Mouse (Mus musculus): Measurements from ENCODE around the gene Gng4. TPM values are rescaled to one million over a fixed set of nuclear protein-coding genes. Genes with fewer than 3 reads are reported as not detected.

The Gng4 gene
- polyA plus RNA-seq, 1 experiment from 2014 or later, result 1.7 TPM

- Histone ChIP-seq H3K9me3 (ENCODE audit: control insufficient read depth, low read length) (no peaks in the 10 kb centered on the region), H3K9ac (ENCODE audit: low read length) (no peak overlapping the region)
- WGBS, result 90% methylated on average over 6 of the region's 6 CpGs
These were observed 42.7 kb downstream of the Gng4 start for GRCm38 (mm10) chr13:13826533-13826932.

DNA sequence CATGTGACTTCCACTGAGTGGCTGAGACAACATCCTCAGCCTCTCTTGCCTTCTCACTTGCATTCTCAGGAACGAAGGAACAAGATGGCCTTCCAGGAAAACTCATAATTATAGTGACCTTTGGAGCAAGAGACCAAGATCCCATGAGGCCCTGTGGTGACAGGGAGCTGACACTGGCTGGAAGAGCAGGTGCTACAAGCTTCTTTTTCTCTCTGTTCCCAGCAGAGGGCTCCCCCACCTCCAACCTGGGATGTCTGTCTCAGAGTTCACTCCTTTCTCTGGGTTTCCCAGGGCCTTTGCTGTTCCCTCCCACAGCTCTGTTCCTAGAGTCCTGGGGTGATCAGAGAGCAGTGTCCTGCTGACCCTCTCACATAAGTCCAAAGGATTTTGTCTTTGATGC, 44.3 kb downstream of the Gng4 start:
- WGBS, result 46% methylated on average over 1 of the region's 1 CpGs
- ATAC-seq (replicated peaks; ENCODE audit: low FRiP score) (no peak), DNase-seq (ENCODE audit: low spot score) (no peak)
- Histone ChIP-seq H3K4me1 (replicated peaks; ENCODE audit: control insufficient read depth, insufficient read depth, low read length) (no peaks in the 10 kb centered on the region), H3K4me3 (ENCODE audit: low read depth, low read length) (no peak overlapping the region), H3K9ac (ENCODE audit: low read length) (no peak overlapping the region), H3K27ac (ENCODE audit: low read depth, low read length) (no peak overlapping the region), H3K9me3 (ENCODE audit: control insufficient read depth, low read length) (no peaks in the 10 kb centered on the region), H3K27me3 (ENCODE audit: control insufficient read depth, insufficient read depth, low read length) (no peaks in the 10 kb centered on the region), H3K36me3 (ENCODE audit: control insufficient read depth, insufficient read depth, low read length) (no peaks in the 10 kb centered on the region), H3K4me2 (ENCODE audit: low read depth, low read length, severe bottlenecking) (no peak overlapping the region)

More at GRCm38 (mm10) chr13:13826533-13826932, 42.7 kb downstream of the Gng4 start:
- DNase-seq (ENCODE audit: low spot score), result no peak
- no peaks in the 10 kb centered on the region for H3K4me1 ChIP-seq (replicated peaks; ENCODE audit: control insufficient read depth, insufficient read depth, low read length)
- no peak overlapping the region for H3K27ac ChIP-seq (ENCODE audit: low read depth, low read length)
- ATAC-seq (replicated peaks; ENCODE audit: low FRiP score), result no peak
- no peak overlapping the region for H3K4me2 ChIP-seq (ENCODE audit: low read depth, low read length, severe bottlenecking)
- H3K4me3 ChIP-seq (ENCODE audit: low read depth, low read length), result no peak overlapping the region
- H3K36me3 ChIP-seq (ENCODE audit: control insufficient read depth, insufficient read depth, low read length), result no peaks in the 10 kb centered on the region
- no peaks in the 10 kb centered on the region for H3K27me3 ChIP-seq (ENCODE audit: control insufficient read depth, insufficient read depth, low read length)

DNA sequence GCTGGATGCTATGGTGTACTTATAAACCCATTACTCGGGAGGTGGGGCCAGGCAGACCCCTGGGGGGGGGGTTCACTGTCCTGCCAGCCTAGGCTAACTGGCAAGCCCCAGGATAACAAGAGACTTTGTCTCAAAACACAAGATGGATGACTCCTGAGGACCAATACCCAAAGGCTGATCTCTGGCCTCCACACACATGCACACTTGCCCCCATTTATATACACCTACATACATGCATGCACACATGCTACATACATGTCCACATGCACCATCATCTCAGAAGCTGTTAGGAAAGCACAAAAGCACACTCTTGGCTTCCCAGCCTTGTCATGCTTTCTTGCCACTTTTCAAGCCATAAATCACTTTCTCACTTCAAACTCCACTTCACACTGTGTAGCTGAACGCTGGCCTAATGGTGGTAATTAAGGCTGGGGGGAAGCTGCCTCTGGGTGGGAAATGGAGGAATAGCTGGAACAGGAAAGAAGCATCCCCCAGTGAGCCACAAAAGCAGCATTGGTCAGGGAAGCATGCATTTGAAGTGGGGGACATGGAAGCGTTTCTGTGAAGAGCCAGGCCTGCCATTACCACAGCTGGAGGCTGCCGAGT, 46.7 kb downstream of the Gng4 start:
- 64% methylated on average over 4 of the region's 4 CpGs for WGBS
- no peak for ATAC-seq (replicated peaks; ENCODE audit: low FRiP score)
- Histone ChIP-seq H3K36me3 (ENCODE audit: control insufficient read depth, insufficient read depth, low read length) (no peaks in the 10 kb centered on the region), H3K9ac (ENCODE audit: low read length) (no peak overlapping the region), H3K4me2 (ENCODE audit: low read depth, low read length, severe bottlenecking) (no peak overlapping the region), H3K27me3 (ENCODE audit: control insufficient read depth, insufficient read depth, low read length) (no peaks in the 10 kb centered on the region), H3K4me1 (replicated peaks; ENCODE audit: control insufficient read depth, insufficient read depth, low read length) (no peaks in the 10 kb centered on the region), H3K4me3 (ENCODE audit: low read depth, low read length) (no peak overlapping the region), H3K27ac (ENCODE audit: low read depth, low read length) (no peak overlapping the region), H3K9me3 (ENCODE audit: control insufficient read depth, low read length) (no peaks in the 10 kb centered on the region)
- DNase-seq (ENCODE audit: low spot score), result no peak

DNA sequence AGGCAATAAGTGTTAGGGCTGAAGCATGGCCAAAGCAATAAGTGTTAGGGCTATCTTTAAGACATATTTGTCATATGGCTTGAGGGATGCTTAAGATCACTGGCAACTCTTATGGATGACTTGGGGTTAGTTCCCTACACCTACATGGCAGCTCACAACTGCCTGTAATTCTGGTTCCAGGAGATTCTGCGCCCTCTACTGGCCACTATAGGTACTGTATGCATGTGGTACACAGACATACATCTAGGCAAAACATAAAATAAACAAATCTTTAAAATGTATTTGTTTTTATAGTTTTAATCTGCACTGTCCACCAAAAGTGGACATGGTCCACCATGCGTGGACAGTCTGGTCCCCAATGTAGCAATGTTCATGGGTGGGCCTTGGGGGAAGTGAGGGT, 51.3 kb downstream of the Gng4 start:
- ATAC-seq (replicated peaks; ENCODE audit: low FRiP score) (no peak; the same call in 1 of the 2 replicates), DNase-seq (ENCODE audit: low spot score) (peak; percentile 57)
- no peaks in the 10 kb centered on the region for H3K4me1 ChIP-seq (replicated peaks; ENCODE audit: control insufficient read depth, insufficient read depth, low read length)
- 64% methylated on average over 2 of the region's 2 CpGs for WGBS
- no peaks in the 10 kb centered on the region for H3K36me3 ChIP-seq (ENCODE audit: control insufficient read depth, insufficient read depth, low read length)
- no peaks in the 10 kb centered on the region; the same call in 1 of the 2 replicates for H3K9me3 ChIP-seq (ENCODE audit: control insufficient read depth, low read length)
- no peak overlapping the region for H3K4me3 ChIP-seq (ENCODE audit: low read depth, low read length)
- no peaks in the 10 kb centered on the region for H3K27me3 ChIP-seq (ENCODE audit: control insufficient read depth, insufficient read depth, low read length)
- no peak overlapping the region for H3K27ac ChIP-seq (ENCODE audit: low read depth, low read length)
- no peak overlapping the region for H3K9ac ChIP-seq (ENCODE audit: low read length)
- no peak overlapping the region for H3K4me2 ChIP-seq (ENCODE audit: low read depth, low read length, severe bottlenecking)

DNA sequence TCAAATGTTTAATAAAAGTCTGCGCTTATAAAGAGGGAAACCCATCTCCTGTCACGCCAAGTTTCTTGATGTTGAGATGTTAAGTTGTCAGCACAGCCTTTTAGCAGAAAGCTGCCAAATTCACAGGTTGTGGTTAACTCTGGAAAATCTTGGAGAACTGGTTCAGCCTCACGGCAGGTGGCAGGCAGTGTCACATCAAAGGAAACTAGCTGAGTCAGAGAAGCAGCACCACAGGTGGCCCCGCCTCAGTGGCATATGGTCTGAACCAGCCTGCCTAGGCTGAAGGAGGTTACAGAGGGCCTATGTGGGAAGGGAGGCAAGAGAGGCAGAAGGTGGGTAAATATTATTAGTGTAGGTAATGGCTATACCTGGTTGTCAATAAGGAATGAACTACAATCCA, 61.2 kb downstream of the Gng4 start:
- Histone ChIP-seq H3K4me1 (replicated peaks; ENCODE audit: control insufficient read depth, insufficient read depth, low read length) (no peaks in the 10 kb centered on the region), H3K27ac (ENCODE audit: low read depth, low read length) (no peak overlapping the region), H3K4me2 (ENCODE audit: low read depth, low read length, severe bottlenecking) (no peak overlapping the region), H3K36me3 (ENCODE audit: control insufficient read depth, insufficient read depth, low read length) (no peaks in the 10 kb centered on the region), H3K9me3 (ENCODE audit: control insufficient read depth, low read length) (no peaks in the 10 kb centered on the region), H3K4me3 (ENCODE audit: low read depth, low read length) (no peak overlapping the region), H3K27me3 (ENCODE audit: control insufficient read depth, insufficient read depth, low read length) (no peaks in the 10 kb centered on the region), H3K9ac (ENCODE audit: low read length) (no peak overlapping the region)
- DNase-seq (ENCODE audit: low spot score) (no peak), ATAC-seq (replicated peaks; ENCODE audit: low FRiP score) (no peak)
- WGBS, result 68% methylated on average over 4 of the region's 4 CpGs

DNA sequence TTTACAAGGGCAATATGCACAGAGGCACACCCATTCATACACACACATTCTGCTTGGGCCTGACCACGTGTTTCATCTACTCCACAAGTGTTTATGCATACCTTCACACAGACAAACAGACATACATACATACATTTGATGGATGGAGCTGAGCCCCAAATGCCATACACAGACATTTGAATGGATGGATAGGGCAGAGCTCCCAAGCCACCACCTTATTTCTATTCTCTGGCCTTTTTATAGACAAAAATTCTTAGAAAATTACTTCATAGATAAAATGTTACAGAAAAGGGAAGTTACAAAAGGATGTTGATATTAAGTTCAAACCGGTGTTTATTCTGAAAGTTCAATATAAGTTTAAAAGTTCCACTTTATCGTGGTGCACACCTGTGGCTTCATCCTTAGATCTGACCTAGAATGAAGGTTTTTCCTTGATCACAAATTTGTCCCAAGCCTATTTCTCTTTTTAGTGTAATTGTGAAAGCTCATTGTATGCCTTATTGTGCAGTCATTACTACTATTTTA, 63.3 kb downstream of the Gng4 start:
- no peak for ATAC-seq (replicated peaks; ENCODE audit: low FRiP score)
- H3K9ac ChIP-seq (ENCODE audit: low read length), result no peak overlapping the region

DNA sequence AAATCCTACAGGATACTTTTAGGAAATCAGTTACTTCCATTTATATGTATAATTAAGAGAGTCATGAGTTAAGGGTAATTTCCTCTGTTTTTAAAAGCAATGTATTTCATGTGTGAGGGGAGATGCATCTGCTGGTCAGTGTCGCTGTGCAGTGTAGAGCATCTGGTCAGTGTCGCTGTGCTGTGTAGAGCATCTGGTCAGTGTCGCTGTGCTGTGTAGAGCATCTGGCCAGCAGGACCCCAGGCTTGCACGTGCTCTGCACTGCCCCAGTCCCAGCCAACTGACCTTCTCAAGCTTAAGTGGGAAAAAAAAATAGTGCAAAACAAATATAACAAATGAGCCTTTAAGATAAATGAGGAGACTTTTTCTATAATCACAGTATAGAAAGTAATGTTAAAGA, 73.3 kb downstream of the Gng4 start:
- ATAC-seq (replicated peaks; ENCODE audit: low FRiP score), result no peak

More for the DNA sequence above, 63.3 kb downstream of the Gng4 start:
- no peaks in the 10 kb centered on the region for H3K36me3 ChIP-seq (ENCODE audit: control insufficient read depth, insufficient read depth, low read length)
- WGBS, result 84% methylated on average over 3 of the region's 3 CpGs
- DNase-seq (ENCODE audit: low spot score), result no peak
- no peak overlapping the region for H3K4me2 ChIP-seq (ENCODE audit: low read depth, low read length, severe bottlenecking)
- no peaks in the 10 kb centered on the region for H3K4me1 ChIP-seq (replicated peaks; ENCODE audit: control insufficient read depth, insufficient read depth, low read length)
- H3K27ac ChIP-seq (ENCODE audit: low read depth, low read length), result no peak overlapping the region
- H3K4me3 ChIP-seq (ENCODE audit: low read depth, low read length), result no peak overlapping the region
- H3K27me3 ChIP-seq (ENCODE audit: control insufficient read depth, insufficient read depth, low read length), result no peaks in the 10 kb centered on the region
- H3K9me3 ChIP-seq (ENCODE audit: control insufficient read depth, low read length), result no peaks in the 10 kb centered on the region

GRCm38 (mm10) chr13:13862346-13862745, 78.5 kb downstream of the Gng4 start:
- H3K36me3 ChIP-seq (ENCODE audit: control insufficient read depth, insufficient read depth, low read length), result no peaks in the 10 kb centered on the region
- no peak overlapping the region for H3K9ac ChIP-seq (ENCODE audit: low read length)
- H3K9me3 ChIP-seq (ENCODE audit: control insufficient read depth, low read length), result no peaks in the 10 kb centered on the region
- DNase-seq (ENCODE audit: low spot score) (no peak), ATAC-seq (replicated peaks; ENCODE audit: low FRiP score) (0 out of 2 replicates have a peak, but pooled peaks have one; percentile 12)
- H3K27me3 ChIP-seq (ENCODE audit: control insufficient read depth, insufficient read depth, low read length), result no peaks in the 10 kb centered on the region
- no peak overlapping the region for H3K4me3 ChIP-seq (ENCODE audit: low read depth, low read length)
- no peak overlapping the region for H3K27ac ChIP-seq (ENCODE audit: low read depth, low read length)
- H3K4me2 ChIP-seq (ENCODE audit: low read depth, low read length, severe bottlenecking), result no peak overlapping the region
- no peaks in the 10 kb centered on the region for H3K4me1 ChIP-seq (replicated peaks; ENCODE audit: control insufficient read depth, insufficient read depth, low read length)
- 63% methylated on average over 11 of the region's 11 CpGs for WGBS

More for the DNA sequence above, 73.3 kb downstream of the Gng4 start:
- Histone ChIP-seq H3K9me3 (ENCODE audit: control insufficient read depth, low read length) (no peaks in the 10 kb centered on the region), H3K4me1 (replicated peaks; ENCODE audit: control insufficient read depth, insufficient read depth, low read length) (no peaks in the 10 kb centered on the region), H3K27me3 (ENCODE audit: control insufficient read depth, insufficient read depth, low read length) (no peaks in the 10 kb centered on the region), H3K4me3 (ENCODE audit: low read depth, low read length) (no peak overlapping the region), H3K9ac (ENCODE audit: low read length) (no peak overlapping the region), H3K4me2 (ENCODE audit: low read depth, low read length, severe bottlenecking) (no peak overlapping the region), H3K27ac (ENCODE audit: low read depth, low read length) (no peak overlapping the region), H3K36me3 (ENCODE audit: control insufficient read depth, insufficient read depth, low read length) (no peaks in the 10 kb centered on the region)
- DNase-seq (ENCODE audit: low spot score), result no peak
- 78% methylated on average over 4 of the region's 4 CpGs for WGBS

DNA sequence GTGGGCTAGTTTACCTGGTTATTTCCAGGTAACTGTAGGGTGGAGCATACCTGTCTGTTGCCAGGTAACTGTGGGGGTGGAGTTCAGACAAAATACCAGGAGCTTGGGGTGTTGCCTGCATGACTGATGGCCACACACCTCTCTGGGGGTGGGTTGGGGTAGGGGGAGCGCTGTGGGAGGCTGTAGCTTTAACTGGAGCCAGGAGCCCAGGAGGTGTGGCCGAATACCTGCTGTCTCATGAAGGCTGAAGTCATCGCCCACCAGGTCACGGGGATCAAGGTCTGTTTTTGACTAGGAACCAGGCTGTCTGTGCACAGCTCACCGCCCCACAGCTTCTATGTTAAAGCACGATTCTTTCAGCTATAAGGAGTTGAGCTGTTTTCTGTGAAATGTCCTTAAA, 79.1 kb downstream of the Gng4 start:
- Histone ChIP-seq H3K27ac (ENCODE audit: low read depth, low read length) (no peak overlapping the region), H3K9ac (ENCODE audit: low read length) (no peak overlapping the region), H3K27me3 (ENCODE audit: control insufficient read depth, insufficient read depth, low read length) (no peaks in the 10 kb centered on the region), H3K4me1 (replicated peaks; ENCODE audit: control insufficient read depth, insufficient read depth, low read length) (no peaks in the 10 kb centered on the region), H3K4me3 (ENCODE audit: low read depth, low read length) (no peak overlapping the region), H3K36me3 (ENCODE audit: control insufficient read depth, insufficient read depth, low read length) (no peaks in the 10 kb centered on the region), H3K9me3 (ENCODE audit: control insufficient read depth, low read length) (no peaks in the 10 kb centered on the region), H3K4me2 (ENCODE audit: low read depth, low read length, severe bottlenecking) (no peak overlapping the region)
- WGBS, result 40% methylated on average over 6 of the region's 6 CpGs
- no peak for ATAC-seq (replicated peaks; ENCODE audit: low FRiP score)
- no peak for DNase-seq (ENCODE audit: low spot score)
